Mouse (Mus musculus) thymus, postnatal 25 days (tissue): ENCODE measurements around the gene Gabbr2.

Source experiments
- DNase-seq: peaks from one replicate; pipeline ENCODE4 v3.0.0; 2022

The Gabbr2 gene

DNA sequence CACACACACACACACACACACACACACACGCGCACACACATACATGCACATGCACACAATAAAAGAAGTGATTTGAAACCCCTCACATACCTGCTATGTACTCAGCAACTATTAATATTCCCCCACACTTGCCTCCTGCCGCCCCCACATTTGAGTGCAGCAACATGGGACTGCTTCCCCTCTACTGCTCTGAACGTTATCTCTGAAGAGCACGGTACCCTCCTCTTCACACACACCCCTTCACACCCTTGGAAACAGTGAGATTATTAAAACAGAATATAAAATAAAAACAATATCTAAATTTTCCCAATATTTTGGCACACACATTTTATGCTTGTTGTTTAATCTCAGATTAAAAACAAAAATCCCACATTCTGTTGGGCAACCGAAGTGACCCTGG, 77.1 kb downstream of the Gabbr2 start:
- DNase-seq: no peak

DNA sequence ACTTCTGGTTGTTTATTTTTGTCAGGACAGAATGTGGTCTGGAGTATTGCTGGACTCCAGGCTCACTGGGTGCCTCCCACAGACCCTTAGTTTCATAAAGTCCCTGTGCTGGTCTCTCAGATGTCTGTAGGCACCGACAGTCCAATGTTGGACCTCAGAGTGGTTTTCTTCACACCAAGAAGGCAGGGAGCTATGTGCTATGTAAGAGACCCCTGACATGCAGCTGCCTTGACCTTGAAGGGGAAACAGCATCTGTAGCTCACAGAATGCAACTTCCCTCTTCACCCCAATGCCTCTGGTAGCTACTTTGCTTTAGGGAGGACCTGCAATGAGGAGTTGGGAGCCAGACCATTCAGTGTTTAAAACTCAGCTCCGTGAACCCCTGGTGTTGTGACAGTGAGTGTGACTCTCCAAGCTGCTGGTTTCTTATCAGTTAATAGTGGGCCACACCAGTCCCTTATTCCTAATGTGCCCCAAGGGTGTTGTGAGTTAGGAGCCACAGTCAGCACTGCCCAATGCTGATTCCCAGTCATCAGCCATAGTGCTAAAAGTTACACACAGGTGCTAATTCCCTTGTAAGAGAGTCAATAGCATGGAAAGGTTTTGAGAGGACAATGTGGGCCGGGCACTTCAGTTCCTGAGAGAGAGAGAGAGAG, 85.5 kb downstream of the Gabbr2 start:
- no peak for DNase-seq

DNA sequence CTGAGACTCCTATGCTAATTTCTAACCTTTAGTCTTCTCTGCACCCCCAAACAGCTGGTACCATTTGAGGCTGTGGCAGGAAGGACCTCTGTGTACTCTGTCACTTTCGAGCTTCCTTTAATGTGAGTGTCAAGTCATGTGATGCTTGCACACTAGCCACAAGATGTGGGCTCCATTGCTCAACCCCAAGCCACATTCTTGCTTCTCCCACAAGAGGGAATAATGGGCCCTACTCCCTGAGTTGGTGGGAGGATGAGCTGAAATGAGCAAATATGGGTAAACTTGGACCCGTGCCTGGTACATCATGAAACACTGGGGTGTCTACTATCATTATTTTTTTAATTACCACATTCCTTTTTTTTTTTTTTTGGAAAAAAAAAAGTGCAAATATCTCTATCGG, 86.5 kb downstream of the Gabbr2 start:
- DNase-seq: no peak

DNA sequence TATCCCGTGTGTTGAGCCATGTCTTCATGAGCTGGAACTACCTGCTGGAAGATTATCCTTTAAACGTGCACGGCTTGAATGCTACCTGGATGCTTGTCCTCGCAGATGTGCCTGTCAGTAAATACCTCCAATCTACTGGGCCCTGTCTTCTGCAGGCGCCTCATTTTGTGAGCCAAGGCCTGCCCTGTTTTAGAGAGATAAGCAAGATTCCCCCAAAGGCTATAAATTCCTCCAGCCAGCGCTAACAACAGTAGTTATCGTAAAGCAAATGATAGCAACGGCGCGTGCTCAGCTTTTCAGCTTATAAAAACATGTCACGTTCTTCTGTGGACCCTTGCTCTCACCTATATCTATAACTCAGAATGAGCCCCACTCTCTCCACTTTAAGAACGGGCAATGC, 87.5 kb downstream of the Gabbr2 start:
- DNase-seq: no peak

DNA sequence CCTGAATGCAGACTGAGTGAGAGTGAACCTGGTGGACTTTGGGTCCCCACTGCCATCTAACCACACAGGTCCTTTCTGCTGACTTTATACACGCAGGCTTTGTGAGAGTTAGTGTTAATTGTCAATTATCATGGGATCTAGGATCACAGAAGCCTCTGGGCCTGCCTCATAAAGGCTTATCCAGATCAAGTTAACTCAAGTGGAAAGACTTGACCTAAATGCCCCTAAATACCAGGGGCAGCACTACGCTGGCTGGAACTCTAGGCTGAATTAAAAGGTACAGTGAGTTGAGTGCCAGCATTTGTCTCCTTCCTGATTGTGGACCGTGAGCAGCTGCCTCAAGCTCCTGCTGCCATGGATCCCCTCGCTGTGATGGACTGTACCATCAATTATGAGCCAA, 93.1 kb downstream of the Gabbr2 start:
- no peak for DNase-seq

DNA sequence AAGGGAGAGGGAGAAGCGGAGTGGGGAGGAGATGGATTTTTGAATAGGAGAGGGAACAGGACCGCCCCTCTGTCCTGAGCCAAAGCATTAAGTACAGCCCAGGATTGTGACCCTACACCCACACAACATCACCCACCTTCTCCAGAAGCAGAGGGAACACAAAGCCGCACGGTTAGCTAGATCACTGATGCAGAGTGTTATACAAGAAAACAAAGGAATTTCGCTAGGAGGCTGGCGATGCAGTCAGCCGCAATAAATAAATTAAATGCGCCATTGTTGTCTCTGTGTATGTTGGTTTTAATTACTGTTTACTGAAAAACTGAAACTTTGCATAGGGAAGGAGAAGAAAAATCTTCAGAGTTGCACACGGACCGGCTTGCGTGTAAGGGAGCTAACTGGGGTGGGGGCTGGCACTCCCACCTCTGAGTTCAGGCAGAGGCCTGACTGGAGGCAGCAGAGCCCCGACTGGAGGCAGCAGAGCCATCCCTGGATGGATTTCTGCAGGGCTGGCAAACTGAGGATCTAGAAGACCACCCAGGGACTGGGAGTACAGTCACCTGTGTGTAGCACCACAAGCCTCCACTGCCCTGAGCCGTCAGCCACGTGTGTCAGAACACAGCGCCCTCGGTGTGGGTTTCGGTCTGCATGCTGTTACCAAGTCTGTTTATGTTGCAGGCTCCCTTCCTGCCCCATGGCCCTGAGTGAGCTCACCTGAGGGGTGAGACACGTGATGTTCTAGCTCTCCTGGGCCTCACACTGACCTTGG, 93.9 kb downstream of the Gabbr2 start:
- DNase-seq: no peak

DNA sequence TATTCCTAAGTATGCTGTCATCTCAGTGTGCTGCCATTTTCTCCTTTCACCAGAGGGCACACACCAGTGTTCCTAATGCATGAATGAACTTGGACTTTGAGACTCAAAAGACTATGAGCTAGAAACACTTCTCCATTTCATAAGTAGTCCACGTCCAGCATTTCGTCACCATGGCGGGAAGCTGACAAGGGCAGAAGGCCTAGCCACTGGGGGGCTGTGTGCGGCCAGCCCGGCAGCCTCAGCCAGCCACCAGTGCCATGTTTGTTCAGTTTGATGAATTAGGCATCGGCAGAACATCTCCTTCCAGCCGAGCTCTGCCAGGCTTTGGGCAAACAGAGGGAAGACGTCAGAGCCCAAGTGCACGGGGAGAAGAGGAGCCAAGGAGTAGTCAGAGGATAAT, 97.5 kb downstream of the Gabbr2 start:
- DNase-seq: no peak

DNA sequence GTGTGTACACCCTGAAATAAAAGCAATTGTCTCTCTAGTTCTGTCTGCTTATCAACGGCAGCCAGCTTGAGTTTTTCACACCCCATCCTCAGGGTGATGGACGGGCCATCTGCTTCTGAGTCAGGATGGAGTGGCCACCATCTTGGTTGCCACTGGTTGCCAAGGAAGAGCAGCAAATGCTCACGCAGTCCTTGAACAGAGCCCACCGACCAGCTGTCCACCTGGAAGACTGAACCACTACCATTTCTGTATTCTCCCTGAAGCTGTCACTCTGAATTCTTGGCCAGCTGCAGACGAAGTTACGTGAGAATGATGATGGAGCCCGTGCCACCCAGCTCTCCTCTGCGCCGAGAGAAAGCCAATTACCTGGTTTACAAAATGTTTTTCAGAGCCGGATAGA, 102.5 kb downstream of the Gabbr2 start:
- DNase-seq: no peak

DNA sequence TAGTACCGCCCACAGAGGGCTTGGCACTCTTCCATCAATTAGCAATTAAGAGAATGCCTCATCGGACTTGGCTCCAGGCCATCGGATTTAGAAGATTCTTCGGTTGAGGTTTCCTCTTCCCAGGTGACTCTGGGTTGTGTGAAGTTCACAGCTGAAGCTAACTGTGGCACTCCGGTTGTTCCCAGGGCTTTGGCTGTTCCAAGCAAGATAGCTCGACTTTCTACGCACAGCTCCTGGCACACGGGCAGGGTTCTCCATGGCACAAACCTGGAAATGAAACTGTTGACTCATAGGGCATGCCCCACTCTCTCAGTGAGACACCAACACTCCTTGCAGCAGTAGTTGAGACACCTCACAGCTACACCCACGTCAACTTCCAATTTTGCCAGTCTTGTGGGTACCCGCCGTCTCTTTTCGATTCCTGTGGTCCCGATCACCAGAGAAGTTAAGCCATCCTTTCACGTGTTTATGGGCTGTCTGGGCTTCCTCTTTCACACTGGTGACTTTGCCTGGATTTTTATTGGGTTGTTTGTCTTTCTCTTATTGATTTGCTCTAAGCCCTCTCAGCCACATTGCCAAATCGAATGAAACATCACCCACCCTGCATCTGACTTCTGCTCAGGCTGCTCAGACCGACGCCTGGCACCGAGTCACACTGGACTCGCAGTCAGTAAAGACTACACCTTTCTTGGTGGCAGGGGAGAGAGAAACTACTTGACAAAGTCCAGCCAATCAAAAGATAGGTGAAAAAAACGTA, 105.9 kb downstream of the Gabbr2 start:
- no peak for DNase-seq

DNA sequence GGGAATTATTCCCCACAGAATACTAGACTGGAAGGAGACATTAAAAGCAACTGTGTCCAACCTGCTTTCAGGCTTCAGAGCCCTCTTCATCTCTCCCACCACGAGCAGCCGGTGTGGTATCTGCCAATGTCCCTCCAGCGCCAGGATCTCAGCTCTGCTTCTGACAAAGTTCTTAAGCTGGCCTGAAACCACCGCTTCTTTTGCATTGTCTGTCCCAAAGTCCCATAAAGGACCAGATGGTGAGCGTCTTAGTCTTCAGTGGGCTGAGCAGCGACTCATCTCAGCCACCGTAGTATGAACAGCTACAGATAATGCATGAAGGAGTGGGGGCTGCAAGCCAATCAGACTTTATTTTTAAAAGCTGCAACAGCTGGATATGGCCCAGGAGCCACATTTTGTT, 107.5 kb downstream of the Gabbr2 start:
- no peak for DNase-seq

DNA sequence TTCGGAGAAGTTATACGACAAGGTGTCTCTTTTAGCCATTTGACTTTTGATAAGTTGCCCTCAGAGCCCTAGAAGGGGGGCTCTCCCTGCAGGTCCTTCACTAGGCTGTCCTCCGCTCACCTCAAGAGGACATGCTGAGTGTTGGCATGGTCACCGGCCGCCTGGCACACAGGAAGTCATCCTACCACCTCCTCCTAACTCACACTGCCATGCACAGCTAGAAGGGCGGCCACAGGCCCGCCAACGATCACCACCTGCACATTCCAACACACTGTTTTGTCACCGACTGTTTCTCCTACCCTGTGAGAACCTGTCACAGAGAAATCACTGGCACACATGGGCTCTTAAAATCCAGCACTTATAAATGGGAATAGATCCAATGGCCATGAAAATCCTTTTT, 108.1 kb downstream of the Gabbr2 start:
- DNase-seq: no peak

DNA sequence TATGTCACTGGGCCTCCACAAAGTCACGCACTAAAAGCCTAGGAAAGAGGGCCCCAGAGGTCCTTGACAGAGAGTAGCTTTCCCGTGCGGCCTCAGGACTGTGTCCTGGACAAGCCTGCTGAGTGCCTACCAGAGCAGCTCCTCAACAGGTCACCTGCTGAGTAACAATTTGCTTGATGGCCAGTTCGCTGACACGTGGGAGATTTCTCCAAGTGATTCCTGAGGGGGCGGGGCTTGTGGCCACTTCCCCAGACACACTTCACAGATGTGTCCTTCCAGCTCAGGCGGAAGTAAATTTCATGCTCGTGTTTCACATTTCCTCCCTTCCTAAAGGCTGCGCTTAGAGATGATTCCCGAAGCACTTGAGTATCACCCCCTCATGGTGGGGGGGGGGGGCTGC, 108.6 kb downstream of the Gabbr2 start:
- DNase-seq: no peak

DNA sequence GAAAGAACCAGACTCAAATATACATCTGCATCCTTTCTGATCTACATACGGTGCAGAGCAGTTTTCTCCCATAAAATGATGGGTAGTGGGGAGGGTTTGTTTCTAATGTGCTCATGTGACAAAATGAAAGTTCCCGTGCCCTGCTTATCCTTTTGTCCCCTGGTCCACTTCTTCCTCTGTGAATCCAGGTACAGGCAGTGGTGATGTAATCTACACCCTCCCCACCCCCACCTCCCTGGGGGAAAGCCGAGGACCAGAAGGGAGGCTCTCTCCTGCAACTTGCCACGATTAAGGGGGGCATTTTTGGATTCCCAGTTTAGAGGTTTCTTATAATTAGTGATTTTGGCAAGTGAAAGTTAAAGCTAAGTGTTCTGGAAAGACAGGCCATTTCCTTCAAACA, 110.4 kb downstream of the Gabbr2 start:
- no peak for DNase-seq

DNA sequence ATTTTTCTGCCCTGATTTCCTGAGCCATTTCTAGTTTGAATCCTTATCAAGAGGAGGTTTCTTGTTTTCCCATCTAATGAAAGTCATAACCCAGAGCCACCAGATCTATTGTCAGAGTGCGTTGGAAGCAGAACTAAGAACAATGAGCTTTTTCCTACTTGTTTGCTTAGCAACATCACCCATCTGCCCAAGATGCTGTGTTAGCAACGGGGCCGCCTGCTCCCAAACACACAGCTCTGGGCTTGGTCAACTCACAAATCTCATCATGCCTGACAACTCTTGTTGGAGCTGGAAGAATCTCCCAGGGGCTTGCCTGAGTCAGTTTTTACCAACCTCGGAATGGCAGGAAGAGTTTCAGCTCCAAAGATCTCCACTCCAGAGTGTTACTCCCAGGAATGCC, 111.7 kb downstream of the Gabbr2 start:
- DNase-seq: no peak

DNA sequence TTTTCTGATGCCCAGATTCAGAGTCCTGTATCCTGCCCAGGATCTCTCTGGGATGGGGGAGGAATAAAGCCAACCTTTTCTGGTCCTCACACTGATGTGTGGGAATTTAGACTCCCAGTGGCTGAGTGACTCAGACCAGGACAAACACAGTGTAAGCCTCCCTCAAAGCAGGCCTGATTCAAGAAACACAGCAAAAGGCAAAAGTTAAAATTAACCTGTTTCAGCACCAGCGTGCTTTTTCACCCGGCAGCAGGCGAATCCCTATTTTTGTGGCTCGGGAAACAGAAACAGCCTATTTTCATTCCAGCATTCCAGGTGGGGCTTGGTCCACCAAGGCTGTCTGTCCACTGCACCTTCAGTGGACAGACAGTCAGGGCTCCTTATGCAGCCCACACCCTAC, 118.9 kb downstream of the Gabbr2 start:
- no peak for DNase-seq

DNA sequence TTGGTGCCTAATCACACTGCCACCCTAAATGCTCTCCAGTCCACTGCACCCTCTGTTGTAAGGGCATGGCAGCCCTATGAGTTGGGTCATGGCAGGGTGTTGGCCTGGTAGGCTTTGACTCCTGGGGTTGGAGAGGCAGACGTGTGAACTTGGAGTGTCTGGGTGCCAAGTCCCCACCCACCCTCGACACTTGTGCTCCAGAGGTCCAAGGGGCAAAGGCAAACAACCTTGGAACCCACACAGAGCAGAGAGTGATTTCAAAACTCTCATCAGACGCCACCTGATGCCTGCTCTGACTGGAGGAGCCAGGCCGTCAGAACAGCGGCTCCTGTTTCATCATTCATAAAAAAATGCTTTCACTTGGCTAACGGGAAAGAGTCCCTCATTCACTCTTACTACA, 121.5 kb downstream of the Gabbr2 start:
- DNase-seq: no peak

DNA sequence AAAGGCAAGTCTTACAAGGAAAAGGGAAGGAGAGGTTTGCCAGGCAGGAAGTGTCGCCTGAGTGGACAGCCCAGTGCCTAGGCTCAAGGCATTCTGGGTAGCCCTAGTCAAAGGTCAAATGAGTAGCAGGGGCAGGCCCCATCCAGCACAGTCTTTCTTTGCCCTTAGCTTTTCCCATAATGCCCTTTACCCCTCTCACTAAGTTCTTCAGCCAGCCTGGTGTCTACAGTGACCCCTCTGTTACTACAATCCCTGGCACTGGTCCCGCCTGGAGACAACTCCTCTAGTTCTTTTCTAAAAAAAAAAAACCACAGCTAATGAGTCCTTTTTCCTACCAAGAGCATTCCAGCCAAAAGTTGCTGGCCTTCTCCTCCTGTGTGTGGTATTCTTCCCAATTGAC, 122.3 kb downstream of the Gabbr2 start:
- no peak for DNase-seq

DNA sequence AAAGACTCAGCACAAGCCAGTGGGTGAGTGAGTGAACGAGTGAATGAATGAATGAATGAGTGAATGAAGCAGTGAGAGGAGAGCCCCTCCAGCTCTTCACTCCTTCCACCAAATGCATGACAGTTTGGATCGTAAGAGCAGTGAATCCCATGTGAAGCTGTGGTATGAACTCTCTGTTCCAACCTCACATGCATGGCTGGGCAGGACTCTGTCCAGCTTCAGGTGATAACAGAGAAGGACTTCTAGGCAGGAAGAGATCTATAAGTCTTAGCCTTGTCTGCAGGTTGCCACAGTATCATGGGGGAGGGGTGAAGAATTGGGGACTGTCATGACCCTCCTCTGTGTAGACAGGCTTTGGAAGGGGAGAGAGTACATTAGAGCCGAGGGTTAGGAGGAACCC, 122.8 kb downstream of the Gabbr2 start:
- DNase-seq: no peak

DNA sequence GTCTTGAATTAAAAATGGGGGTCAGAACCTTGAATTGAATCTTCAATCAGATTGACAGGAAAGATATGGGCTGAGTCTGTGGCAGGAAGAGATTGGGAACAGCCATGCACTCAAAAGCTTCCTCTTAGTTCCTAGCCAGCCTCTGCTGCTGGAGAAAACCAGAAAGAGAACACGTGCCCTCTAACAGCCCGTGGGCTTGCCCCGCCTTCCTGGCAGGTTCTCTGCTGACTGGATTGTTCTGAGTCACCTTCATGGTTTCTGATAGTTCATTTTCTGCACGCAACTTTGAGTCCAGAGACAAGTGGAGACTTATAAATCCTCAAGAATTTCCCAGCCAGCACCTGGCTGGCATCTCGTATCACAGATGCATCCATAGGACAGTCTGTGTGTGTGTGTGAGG, 123.5 kb downstream of the Gabbr2 start:
- DNase-seq: no peak

DNA sequence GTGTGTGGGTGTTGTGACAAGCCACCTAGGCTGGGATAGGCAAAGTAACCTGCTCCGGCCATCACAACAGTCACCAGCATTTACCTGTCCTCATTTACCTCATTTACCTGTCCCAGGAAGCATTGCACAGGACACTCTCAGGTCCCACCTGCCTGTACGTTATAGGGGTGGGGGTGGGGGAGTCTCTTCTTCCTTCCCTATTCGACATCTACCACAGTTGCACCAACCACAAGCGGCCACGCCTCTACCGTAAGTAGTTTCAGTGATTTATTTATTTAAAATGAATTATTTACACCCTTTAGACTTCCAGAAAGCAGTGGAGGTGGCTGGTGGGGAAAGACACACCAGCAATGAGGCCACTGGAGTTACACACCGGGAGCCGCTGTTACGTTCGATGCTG, 123.9 kb downstream of the Gabbr2 start:
- DNase-seq: no peak

DNA sequence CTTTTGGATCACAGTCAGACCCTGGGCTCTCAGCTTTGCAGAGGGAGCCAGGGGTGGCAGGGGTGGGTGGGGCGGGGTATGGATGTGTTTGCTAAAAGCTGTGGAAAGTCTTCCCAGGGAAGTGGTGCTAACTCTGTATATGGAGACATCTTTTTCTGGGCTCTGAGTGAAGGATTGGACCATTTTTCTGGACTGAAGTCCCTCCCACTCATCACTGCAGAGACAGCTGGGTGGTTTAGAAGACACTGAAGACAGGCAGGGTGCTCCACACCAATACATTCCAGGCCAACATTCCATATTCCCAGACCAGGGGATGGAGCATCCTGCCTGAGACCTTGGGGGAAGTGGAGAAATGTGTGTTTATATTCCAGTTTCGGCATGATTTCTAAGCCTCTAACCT, 125.6 kb downstream of the Gabbr2 start:
- no peak for DNase-seq

DNA sequence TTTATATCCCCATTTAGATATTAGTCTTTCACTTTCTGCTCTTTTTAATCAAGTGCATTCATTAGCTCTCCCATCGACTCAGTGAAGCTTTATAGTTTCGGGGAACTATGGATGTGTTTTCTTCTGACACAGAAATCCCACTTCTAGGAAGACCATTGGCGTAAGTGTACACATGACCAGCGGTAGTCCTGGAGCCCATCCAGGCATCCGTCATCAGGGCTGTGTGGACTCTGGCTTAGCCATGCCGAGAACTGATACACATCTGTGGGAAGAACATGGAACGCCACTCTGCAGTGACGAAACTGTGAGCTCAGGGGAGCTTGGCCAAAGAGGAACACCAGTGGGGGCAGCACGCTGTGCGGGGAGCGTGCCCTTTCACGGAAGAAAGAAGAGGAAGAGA, 128.0 kb downstream of the Gabbr2 start:
- DNase-seq: no peak

DNA sequence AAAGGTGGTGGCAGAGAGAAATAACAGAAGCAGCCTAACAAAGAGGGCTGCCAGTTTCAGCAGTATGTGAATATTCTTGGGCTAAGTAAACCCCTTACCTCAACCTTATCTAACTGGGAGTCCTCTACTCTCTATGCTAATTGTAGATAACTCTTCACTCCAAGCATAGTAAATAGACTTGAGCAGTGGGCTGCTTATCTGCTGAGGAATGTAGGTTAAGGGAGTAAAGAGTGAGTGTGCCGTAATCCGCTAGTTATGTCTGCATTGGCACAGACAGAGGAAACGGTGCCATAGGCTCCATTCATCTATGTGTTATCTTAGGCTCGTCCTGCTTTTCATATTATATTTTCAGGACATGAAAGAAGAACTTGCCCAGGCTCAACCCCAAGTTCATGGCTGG, 129.0 kb downstream of the Gabbr2 start:
- DNase-seq: no peak

DNA sequence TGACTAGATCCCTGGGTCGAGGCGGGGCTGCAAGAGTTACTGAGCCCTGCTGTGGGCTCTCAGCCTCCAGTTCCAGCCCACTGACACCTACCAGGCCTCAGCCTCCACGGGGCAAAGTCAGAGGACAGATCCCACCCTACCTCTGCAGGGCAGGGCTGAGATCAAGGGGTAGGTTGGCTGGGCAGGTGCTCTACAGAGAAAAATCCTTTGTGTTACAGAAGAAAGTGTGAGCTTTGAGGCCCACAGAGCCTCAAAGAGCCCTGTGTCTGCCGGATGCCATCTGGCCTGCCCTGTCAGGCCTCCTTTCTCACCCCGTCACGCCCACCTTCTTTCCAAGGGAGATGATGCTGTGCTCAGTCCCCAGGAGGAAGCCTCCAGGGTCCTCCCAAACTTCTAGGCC, 131.1 kb downstream of the Gabbr2 start:
- peak; percentile 22 for DNase-seq
